Mouse (Mus musculus): ENCODE data around the gene Atp7a. TPM values are rescaled to one million over a fixed set of nuclear protein-coding genes. Genes with fewer than 3 reads are reported as not detected.

The Atp7a gene
- polyA plus RNA-seq, 1 experiment from 2014 or later, result 16.2 TPM

DNA sequence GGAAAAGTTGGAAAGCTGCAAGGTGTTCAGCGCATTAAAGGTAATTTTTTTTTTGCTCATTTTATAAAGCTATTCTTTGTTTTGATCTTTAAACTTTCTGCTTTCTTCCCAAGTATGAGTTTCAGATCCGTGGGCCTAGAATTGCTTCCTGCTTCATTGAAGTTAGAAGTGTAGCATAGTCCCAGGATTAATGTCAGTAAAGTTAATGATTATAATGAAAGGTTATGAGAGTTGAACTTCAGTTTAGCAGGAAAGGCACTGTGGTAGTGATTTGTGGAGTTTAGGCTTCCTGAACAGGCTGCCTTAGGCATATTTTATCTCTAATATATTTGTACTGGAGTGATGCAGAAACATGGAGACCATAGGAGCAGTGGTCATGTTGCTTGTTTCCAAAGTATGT is 58.5 kb downstream of the Atp7a start:
- 90% methylated on average over 2 of the region's 2 CpGs for WGBS
- Histone ChIP-seq H3K4me1 (replicated peaks) (no peaks in the 10 kb centered on the region), H3K9me3 (no peaks in the 10 kb centered on the region)

GRCm38 (mm10) chrX:106092939-106093338 is 65.9 kb downstream of the Atp7a start:
- Histone ChIP-seq H3K27ac (replicated peaks) (no peak overlapping the region; the same call in 1 of the 2 replicates), H3K4me1 (replicated peaks) (peaks cover 7% of the 10 kb centered on the region; the same call in 1 of the 2 replicates), H3K27me3 (no peaks in the 10 kb centered on the region), H3K9ac (no peak overlapping the region), H3K9me3 (no peaks in the 10 kb centered on the region), H3K4me2 (0 out of 2 replicates have a peak overlapping the region, but pooled peaks have one; percentile 3), H3K4me3 (no peak overlapping the region), H3K36me3 (0 out of 2 replicates have a peak, but pooled peaks cover 4% of the 10 kb centered on the region)
- peak; percentile 85; the same call in 1 of the 2 replicates for ATAC-seq (ENCODE audit: low read depth)
- WGBS, result 15% methylated on average over 5 of the region's 5 CpGs

More for the DNA sequence above, 58.5 kb downstream of the Atp7a start:
- H3K36me3 ChIP-seq, result peaks cover 7% of the 10 kb centered on the region; the same call in 1 of the 2 replicates
- H3K4me2 ChIP-seq, result no peak overlapping the region
- no peak overlapping the region for H3K9ac ChIP-seq
- no peak overlapping the region for H3K27ac ChIP-seq (replicated peaks)
- ATAC-seq (ENCODE audit: low read depth), result no peak
- H3K4me3 ChIP-seq, result no peak overlapping the region
- H3K27me3 ChIP-seq, result no peaks in the 10 kb centered on the region

DNA sequence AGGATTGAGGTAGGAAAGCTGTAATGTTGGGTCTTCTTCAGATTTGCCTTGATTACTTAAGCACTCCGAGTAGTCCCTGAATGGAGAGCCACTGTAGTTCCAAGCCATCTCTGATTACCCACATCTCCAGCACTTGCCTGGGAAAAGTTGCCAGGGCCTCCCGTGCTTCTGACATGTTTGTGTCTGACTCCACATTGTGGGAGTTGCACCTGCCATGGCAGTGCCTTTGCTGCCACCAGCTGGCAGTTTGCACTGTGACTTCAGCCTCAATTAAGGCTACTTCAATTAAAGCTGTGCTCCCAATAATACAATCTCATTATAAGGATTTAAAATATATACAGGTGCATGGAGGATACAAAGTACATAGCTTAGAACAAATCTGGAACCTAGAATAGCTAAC is 78.4 kb downstream of the Atp7a start:
- Histone ChIP-seq H3K4me2 (no peak overlapping the region), H3K4me3 (no peak overlapping the region), H3K9ac (no peak overlapping the region), H3K36me3 (peaks cover 15% of the 10 kb centered on the region), H3K9me3 (no peaks in the 10 kb centered on the region), H3K4me1 (replicated peaks) (no peaks in the 10 kb centered on the region), H3K27ac (replicated peaks) (no peak overlapping the region), H3K27me3 (no peaks in the 10 kb centered on the region)
- ATAC-seq (ENCODE audit: low read depth), result no peak
- 47% methylated on average over 2 of the region's 2 CpGs for WGBS

DNA sequence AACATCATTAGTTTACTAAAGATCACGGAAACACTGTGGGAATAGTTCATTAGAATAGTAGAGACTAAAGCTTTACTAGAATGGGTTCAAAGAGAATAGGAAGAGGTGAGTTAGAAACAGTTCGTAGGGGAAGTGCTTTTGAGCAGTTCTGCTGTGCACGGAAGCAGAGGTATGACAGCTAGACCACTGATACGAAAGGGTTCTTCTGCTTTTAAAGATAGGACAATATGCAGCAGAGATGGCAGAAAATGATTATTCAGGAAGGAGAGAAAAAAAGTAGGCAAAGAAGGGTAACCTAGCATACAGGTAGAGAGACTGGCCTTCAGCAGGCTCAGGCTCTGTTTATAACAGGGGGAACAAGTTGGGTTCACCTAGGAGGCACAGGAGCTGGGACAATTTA is 86.8 kb downstream of the Atp7a start:
- whole genome bisulfite sequencing, result 92% methylated on average over 4 of the region's 4 CpGs
- Histone ChIP-seq H3K27me3 (no peaks in the 10 kb centered on the region), H3K9me3 (no peaks in the 10 kb centered on the region), H3K27ac (replicated peaks) (no peak overlapping the region), H3K4me3 (no peak overlapping the region), H3K4me2 (no peak overlapping the region), H3K4me1 (replicated peaks) (no peaks in the 10 kb centered on the region), H3K36me3 (peaks cover 16% of the 10 kb centered on the region), H3K9ac (no peak overlapping the region)
- ATAC-seq (ENCODE audit: low read depth), result no peak

DNA sequence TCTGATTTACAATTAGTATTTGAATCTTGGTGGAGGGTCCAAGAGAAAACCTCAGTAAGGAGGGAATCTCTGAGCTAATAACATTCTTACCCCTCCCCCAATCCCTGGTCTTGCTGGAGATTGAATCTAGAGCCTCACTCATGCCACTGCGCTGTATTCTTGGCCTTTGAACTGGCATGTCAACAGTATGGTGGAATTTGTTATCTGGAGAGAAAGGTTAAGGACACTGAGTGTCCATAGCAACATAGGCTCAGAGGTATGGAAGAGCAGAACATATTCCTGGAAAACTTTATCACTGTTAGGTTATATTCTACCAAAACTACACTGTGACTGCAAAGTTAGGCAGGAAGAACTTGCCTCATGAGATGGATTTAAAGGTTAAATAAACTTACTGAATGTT is 87.6 kb downstream of the Atp7a start:
- WGBS, result 96% methylated on average over 1 of the region's 1 CpGs
- Histone ChIP-seq H3K4me2 (no peak overlapping the region), H3K9ac (no peak overlapping the region), H3K27ac (replicated peaks) (no peak overlapping the region), H3K36me3 (peaks cover 16% of the 10 kb centered on the region), H3K4me3 (no peak overlapping the region), H3K27me3 (no peaks in the 10 kb centered on the region), H3K9me3 (no peaks in the 10 kb centered on the region), H3K4me1 (replicated peaks) (no peaks in the 10 kb centered on the region)
- no peak for ATAC-seq (ENCODE audit: low read depth)

DNA sequence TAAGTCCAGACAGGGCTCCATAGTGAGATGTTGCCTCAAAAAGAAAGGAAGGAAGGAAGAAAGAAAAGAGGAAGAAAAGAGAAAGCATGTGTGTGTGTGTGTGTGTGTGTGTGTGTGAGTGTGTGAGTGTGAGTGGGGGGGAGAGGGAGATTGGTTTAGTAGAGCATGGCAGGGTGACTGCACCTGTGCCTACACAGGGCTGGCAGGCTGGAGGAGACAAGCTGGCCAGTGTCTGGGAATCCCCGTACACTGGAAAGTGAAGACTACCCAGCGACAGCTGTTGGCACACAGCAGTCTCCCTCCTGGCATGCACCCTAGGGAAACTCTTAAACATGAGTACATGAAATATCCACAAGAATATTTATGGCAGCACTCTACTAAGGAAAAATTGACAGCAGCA is 95.7 kb downstream of the Atp7a start:
- 89% methylated on average over 2 of the region's 2 CpGs for WGBS
- Histone ChIP-seq H3K9me3 (no peaks in the 10 kb centered on the region), H3K9ac (no peak overlapping the region), H3K4me2 (no peak overlapping the region), H3K4me1 (replicated peaks) (no peaks in the 10 kb centered on the region), H3K36me3 (peaks cover 15% of the 10 kb centered on the region), H3K27me3 (0 out of 2 replicates have a peak, but pooled peaks cover 4% of the 10 kb centered on the region), H3K27ac (replicated peaks) (no peak overlapping the region), H3K4me3 (no peak overlapping the region)
- no peak for ATAC-seq (ENCODE audit: low read depth)

DNA sequence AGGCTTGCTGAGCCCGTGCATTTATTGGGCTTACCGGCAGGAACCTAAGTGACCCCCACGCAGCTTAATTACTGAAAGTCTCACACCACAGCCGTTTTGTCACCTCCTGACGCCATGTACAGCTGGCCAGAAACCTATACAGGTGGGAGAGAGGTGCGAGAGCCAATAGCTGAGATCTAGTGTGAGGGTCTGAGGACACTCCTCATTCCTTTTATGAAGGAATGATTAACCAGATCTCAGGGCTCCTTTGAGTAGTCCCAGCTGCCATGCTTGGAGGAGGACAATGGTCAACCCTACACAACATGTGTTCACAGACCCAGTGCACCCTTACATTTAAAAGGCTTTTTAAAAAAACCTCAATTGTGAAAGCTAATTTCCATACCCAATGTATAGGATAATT is 101.2 kb downstream of the Atp7a start:
- 65% methylated on average over 6 of the region's 6 CpGs for WGBS
- ATAC-seq (ENCODE audit: low read depth), result no peak

DNA sequence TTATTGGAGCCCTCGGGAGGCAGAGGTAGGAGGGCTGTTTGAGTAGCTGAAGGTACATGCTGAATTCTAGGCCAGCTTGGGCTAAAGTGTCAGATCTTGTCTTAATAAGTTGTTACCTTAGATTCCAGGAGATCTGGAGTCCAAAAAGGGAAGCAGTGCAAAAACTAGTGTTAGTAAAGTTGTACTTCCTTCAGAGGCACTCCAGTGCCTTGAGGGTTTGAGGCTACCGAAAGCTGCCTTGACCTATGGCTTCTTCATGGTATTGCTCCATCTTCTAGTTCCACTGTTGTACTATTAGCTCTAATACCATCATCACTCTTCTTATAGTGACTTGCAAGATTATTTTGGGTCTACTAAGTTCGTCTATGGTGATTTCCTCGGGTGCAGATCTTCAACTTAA is 102.8 kb downstream of the Atp7a start:
- H3K9me3 ChIP-seq, result no peaks in the 10 kb centered on the region
- WGBS, result 90% methylated on average over 4 of the region's 4 CpGs
- H3K36me3 ChIP-seq, result peaks cover 7% of the 10 kb centered on the region
- ATAC-seq (ENCODE audit: low read depth), result no peak
- H3K4me3 ChIP-seq, result no peak overlapping the region
- H3K27me3 ChIP-seq, result no peaks in the 10 kb centered on the region
- H3K4me1 ChIP-seq (replicated peaks), result no peaks in the 10 kb centered on the region
- no peak overlapping the region for H3K27ac ChIP-seq (replicated peaks)
- no peak overlapping the region for H3K9ac ChIP-seq
- H3K4me2 ChIP-seq, result no peak overlapping the region

More for the DNA sequence above, 101.2 kb downstream of the Atp7a start:
- Histone ChIP-seq H3K9me3 (no peaks in the 10 kb centered on the region), H3K36me3 (peaks cover 15% of the 10 kb centered on the region), H3K27me3 (0 out of 2 replicates have a peak, but pooled peaks cover 4% of the 10 kb centered on the region), H3K9ac (no peak overlapping the region), H3K4me3 (no peak overlapping the region), H3K27ac (replicated peaks) (no peak overlapping the region), H3K4me2 (no peak overlapping the region), H3K4me1 (replicated peaks) (no peaks in the 10 kb centered on the region)

DNA sequence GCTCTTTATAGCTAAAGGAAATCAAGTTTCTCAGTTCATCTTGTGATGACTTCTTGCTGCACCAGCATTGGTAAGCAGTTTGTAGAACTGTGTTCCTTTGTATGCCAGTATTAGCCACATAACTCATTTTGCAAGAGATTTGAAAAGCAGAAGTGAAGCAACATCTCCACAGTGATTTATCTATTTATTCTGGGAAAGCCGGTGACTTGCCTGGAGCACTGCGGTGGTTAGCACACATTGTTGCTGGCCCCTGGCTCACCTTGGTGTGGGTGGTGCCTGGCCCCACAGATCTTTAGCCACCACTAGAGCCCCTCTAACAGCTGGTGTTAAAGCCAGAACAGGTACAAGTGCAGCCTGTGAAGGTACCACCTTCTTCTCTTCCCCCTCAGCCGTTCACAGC is 107.8 kb downstream of the Atp7a start:
- WGBS, result 83% methylated on average over 3 of the region's 3 CpGs
- H3K36me3 ChIP-seq, result no peaks in the 10 kb centered on the region
- ATAC-seq (ENCODE audit: low read depth), result no peak

DNA sequence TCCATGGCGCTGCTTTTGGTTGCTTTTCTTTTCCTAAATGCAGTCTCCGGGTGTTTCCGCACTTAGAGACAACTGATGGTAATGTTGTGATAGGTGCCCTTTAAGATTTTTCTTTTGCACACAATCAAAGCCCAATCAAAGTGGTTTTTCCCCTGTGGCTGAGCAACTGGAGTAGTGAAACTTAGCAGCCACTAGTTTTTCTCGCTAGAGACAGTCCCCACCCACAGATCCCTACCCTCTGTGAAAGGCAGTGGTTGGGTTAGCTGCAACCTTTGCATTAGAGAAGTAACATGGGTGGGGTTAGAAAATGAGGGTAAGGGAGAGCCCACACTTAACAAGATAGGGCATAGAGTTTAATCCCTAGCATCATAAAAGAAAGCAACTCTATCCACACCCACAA is 108.4 kb downstream of the Atp7a start:
- no peak for ATAC-seq (ENCODE audit: low read depth)
- WGBS, result 87% methylated on average over 4 of the region's 4 CpGs

More for the DNA sequence above, 107.8 kb downstream of the Atp7a start:
- no peaks in the 10 kb centered on the region for H3K27me3 ChIP-seq
- H3K4me2 ChIP-seq, result no peak overlapping the region
- no peak overlapping the region for H3K4me3 ChIP-seq
- no peaks in the 10 kb centered on the region for H3K4me1 ChIP-seq (replicated peaks)
- no peak overlapping the region for H3K27ac ChIP-seq (replicated peaks)
- no peaks in the 10 kb centered on the region for H3K9me3 ChIP-seq
- no peak overlapping the region for H3K9ac ChIP-seq

DNA sequence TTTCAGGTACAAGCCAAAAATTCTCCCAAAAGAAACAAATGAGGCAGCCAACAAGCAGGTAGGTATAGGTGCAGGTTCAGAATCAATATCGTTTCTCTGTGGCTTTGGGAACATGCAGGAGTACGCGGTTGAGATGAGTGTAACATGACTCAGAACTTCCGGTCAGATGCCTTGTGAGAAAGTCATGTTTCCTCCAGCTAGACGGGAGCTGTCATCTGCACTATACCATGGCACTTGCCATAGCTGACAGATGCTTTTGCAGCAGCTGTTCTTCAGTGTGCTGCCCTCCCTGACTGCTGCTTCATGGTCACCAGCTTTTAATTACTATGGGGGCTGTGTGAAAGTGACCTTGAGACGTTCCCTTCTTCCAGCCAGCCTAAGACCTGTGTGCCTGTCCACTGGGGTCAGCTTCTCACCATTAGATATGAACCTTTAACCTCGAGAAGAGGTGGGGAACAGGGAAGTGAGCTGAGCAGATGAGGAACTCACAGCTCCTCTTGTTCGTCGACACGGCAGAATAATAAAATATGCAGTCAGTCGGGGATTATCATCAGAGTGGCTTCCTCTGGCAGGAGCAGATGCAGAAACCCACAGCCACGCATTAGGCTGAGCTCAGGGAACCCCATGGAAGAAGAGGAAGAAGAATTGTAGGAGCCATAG is 109.0 kb downstream of the Atp7a start:
- Histone ChIP-seq H3K27ac (replicated peaks) (no peak overlapping the region), H3K9me3 (no peaks in the 10 kb centered on the region), H3K36me3 (no peaks in the 10 kb centered on the region), H3K4me2 (no peak overlapping the region), H3K9ac (no peak overlapping the region), H3K4me3 (no peak overlapping the region), H3K4me1 (replicated peaks) (no peaks in the 10 kb centered on the region), H3K27me3 (no peaks in the 10 kb centered on the region)
- ATAC-seq (ENCODE audit: low read depth), result no peak
- 73% methylated on average over 12 of the region's 12 CpGs for WGBS

More for the DNA sequence above, 108.4 kb downstream of the Atp7a start:
- Histone ChIP-seq H3K9ac (no peak overlapping the region), H3K4me3 (no peak overlapping the region), H3K4me2 (no peak overlapping the region), H3K36me3 (no peaks in the 10 kb centered on the region), H3K4me1 (replicated peaks) (no peaks in the 10 kb centered on the region), H3K9me3 (no peaks in the 10 kb centered on the region), H3K27me3 (no peaks in the 10 kb centered on the region), H3K27ac (replicated peaks) (no peak overlapping the region)

DNA sequence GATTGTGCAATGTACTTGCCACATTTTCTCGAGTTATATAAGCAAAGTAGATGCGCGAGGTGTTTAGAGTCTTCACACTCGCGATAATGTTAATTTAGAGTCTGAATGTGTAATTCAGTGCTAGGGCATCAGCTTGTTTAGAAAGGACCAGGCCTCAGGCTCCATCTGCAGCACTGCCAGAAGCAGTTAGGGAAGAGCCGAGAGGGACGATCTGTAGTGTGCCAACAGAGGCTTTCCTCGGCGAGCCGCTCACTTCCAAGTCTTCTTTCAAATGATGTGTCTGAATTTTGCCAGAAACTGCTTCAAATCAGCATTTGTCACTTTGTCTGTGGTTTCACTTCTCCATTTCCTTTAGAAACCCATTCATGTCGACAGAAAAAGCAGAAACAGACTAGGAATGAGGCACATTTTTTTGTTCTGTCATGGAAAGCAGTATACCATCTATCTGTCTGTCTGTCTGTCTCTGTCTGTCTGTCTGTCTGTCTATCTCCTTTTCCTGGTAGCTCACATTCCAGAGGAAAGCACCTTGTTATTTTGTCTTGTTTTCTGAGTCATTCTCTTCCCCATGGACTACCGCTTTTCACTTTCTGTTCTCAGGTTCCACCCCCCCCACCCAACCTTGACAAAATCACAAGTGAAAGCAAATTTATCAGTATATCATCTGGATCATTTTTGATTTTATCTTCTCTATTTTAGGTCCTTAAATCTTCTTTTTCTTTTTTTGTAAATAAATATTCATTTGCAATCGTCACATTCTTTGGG is 112.4 kb downstream of the Atp7a start:
- 83% methylated on average over 13 of the region's 13 CpGs for WGBS
- no peak overlapping the region for H3K4me3 ChIP-seq
- H3K36me3 ChIP-seq, result no peaks in the 10 kb centered on the region
- H3K4me1 ChIP-seq (replicated peaks), result no peaks in the 10 kb centered on the region
- H3K9me3 ChIP-seq, result no peaks in the 10 kb centered on the region
- no peak for ATAC-seq (ENCODE audit: low read depth)
- no peak overlapping the region for H3K4me2 ChIP-seq
- H3K9ac ChIP-seq, result no peak overlapping the region
- H3K27ac ChIP-seq (replicated peaks), result no peak overlapping the region
- no peaks in the 10 kb centered on the region for H3K27me3 ChIP-seq

All from neural tube, embryonic 13.5 days (tissue).